Mouse (Mus musculus) stomach, postnatal 0 days (tissue): ENCODE data around the gene Ptprq.

Experiments
- CTCF ChIP-seq: IDR thresholded peaks from 2 replicates; pipeline ENCODE4 v1.5.1; 2016; ENCODE audit warnings: antibody characterized with exemption, low read depth, mild to moderate bottlenecking, moderate library complexity
- EP300 ChIP-seq: optimal IDR thresholded peaks from 2 replicates; pipeline ENCODE3; 2016; ENCODE audit warnings: antibody characterized with exemption

GRCm38 (mm10) chr10:107494568-107494967 lies 225.3 kb downstream of the Ptprq start, which contains the start of gene Myf6:
- TF ChIP-seq CTCF (no peak), EP300 (no peak)
